Mouse (Mus musculus): Measurements from ENCODE around the gene Nova2.
A peak's percentile ranks its signal among the peaks of the same experiment; 100 is the strongest.

The Nova2 gene

DNA sequence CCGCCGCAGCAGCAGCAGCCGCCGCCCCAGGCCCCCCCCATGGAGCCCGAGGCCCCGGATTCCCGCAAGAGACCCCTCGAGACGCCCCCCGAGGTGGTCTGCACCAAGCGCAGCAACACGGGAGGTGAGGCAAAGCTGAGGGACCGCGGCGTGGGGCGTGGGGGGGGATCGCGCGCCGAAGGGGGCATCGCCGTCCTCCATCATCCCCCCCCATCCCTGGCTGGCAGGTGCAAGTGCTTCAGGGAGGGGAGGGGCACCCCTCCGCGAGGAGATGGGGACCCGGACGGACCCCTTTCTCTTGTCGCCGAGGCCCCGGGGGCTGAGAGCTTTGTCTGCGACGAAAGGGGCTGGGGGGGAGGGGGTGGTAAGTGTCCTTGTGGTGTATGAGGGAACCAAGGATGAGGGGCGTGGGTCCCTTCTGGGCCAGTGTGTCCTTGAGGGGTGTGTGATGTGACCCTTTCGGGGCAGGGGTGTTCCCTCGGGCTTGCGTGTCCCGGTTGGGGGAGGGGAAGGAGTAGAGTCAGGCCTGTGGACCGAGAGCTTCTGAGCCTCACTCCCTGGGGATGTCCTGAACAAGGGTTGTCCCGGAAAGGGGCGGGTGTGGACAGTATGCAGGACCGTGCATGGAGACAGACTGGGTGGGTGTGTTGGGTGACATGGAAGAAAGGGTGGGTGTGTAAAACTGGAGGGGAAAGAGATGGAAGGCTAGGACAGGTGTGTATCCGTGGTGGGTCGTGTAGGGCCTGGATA lies 528 bp downstream of the Nova2 start:
- peak; percentile 13 for DNase-seq

DNA sequence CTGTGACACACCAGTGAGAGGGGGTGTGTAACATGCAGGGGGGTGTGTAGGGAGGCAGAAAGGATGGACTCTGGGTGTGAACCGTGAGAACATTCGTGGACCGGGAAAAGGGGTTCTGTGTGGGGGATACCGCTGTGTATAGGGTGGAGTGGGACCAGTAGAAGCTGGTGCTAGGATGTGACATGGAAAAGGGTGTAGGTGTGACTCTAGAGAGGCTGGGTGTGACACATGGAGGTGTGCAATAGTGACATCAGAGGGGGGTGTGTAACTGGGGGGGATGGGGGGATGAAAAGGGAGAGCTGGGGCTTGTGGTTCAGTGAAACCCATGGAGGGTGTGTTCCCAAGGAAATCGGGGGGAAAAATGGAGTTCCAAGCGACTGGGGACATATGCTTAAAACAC lies 1.2 kb downstream of the Nova2 start:
- no peak for DNase-seq

DNA sequence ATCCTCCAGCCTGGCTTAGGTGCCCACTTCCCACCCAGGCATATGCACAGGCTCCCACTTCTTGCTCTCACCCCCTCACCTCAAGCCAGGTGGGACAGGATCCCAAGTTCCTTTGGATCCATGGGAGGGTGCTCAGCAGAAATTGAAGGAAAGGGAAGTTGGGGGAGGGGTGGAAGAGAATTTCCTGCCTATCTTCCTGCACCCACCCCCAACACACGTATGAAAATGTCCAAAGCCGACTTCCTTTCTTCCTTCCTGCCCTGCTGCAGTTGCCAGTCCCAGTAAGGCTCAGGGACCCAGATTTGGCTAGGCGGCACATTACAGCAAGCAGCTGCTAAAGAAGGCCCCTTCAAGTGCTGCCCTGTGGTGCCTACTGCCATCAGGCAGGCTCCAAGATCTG lies 2.1 kb downstream of the Nova2 start:
- DNase-seq = no peak

DNA sequence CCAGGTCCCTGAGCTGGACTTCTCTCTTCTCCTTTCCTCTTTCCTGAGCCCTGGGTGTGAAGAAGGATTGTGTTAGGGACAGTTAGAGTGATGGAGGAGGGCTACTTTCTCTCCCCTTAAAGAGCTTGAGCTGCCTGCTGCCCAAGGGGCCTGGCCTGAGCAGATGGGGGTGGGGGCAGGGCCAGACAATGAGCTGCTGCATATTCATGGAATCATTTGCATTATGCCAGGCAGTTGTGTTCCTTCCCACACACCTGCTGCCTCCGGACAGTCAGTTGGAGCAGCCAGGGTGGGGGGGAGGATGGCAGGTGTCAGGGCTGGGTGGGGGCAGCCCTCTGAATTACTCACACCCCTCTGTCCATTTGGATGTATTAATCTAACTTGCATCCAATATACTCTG lies 16.7 kb downstream of the Nova2 start:
- no peak for DNase-seq

DNA sequence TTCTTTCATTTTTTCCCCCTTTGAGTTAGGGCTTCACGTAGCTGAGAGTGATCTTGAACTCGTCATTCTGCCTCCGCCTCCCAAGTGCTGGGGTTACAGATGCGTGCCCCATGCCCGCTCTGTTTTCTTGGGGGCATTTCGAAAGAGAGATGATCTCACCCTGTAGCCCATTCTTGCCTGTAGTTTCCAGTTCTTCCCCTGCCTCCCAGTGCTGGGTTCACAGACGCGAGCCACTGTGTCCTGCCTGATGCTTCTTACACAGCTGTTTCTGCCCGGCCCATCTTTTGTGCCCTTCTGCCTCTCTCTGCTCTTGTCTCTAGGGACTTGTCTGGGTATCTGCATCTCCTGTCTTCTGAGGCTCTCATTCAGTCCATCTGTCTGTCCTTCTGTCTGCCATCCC lies 17.1 kb downstream of the Nova2 start:
- DNase-seq = no peak

DNA sequence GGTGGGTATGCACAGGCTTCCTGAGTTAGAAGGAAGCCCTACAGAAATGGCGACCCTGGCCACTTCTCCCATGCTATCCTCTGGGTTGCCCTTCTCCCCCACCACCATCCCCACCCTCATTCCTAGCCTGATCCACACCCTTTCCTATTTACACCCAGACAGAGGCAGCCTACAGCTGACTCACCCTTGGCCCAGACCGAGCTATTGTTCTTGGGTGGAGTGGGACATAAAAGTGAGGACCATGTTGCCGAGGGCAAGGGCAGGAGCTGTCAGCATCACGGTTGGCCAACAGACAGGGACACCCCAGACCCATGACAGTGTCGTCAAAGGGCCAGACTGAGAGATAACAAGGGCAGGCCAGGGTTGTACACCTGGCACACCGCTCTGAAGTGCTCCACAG lies 22.5 kb downstream of the Nova2 start:
- no peak for DNase-seq

DNA sequence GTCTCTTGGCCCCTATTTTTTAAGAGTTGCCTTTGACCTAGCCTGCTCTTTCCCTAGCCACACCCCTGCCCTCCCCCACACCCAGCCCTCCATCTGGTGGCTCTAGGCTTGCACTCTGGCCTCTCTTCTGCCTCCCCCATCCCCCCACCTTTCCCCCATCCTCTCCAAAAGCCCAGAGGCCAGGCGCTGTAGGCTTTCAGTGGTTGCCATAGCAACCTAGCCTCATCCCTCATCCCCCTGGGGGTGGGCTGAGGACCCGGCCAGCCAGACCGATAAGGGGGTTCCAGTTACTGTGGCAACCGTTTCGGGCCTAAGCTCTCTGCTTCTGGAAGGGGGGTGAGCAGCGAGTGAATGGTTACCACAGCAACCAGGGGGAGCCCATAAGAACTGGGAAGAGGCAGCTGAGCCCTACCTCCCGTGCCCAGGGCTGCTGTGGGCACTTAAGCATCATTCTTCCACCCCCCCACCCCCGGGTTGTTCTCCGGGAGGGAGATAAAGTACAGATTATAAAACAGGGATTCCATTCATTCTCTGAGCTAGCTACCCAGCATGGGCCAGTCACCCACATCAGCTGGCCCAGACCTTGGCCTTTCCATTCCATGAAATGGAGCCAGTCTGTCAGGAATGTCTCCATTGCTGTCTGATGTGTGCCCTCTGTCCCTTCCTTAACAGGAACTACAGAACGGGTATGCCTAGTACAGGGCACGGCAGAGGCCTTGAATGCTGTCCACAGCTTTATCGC lies 24.3 kb downstream of the Nova2 start:
- DNase-seq = no peak

DNA sequence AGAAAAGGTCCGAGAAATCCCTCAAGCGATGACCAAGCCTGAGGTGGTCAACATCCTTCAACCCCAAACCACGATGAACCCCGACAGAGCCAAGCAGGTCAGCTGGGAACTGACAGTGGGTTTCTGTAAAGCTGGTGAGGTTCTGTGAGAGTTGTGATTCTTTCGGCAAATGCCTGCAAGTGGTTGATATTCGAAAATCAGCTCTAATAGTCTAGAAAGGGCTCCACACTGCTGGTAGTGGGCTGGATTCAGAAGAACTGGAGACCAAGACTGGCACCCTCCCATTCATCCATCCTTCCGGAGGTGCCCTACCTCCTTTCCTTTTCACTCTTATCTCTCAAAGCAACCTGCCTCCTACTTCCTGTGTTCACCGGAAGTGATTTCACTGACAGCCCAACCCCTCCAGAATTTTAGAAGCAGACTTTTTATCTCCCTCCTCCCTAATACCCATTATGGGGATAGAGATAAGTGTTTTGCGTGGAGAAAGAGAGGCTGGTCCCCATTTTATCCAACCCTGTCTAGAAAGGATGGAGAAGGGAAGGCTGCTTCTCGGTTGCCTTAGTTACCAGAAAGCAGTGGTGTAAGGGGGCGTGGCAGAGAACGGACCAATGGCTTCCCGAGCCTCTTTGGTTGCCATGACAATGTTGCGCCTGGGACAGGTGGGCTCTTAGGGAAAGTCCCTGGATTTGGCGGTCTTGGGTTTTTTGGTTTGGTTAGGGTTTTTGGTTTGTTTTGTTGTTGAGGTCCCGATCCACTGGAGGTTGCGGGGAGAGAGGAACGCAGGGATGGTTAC lies 25.0 kb downstream of the Nova2 start:
- DNase-seq = no peak

DNA sequence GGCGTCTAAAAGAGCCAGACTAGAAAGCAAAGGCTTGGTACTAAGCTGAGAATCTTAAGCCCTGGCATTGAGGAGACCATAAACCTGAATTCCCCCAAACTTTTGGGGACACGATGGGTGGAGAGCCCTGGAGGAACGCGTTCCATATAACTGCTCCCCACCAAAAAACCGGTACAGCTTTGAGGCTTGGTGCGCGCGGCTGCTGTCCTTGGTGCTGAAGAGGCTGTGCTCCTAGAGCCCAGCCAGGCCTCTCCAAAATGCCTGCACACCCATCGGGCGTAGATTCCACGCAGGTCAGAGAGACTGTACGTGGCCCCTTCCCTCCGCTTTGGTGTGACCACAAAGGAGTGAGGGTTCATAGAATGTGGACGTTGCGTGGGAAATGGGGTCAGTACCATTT lies 25.7 kb downstream of the Nova2 start:
- peak; percentile 34 for DNase-seq

DNA sequence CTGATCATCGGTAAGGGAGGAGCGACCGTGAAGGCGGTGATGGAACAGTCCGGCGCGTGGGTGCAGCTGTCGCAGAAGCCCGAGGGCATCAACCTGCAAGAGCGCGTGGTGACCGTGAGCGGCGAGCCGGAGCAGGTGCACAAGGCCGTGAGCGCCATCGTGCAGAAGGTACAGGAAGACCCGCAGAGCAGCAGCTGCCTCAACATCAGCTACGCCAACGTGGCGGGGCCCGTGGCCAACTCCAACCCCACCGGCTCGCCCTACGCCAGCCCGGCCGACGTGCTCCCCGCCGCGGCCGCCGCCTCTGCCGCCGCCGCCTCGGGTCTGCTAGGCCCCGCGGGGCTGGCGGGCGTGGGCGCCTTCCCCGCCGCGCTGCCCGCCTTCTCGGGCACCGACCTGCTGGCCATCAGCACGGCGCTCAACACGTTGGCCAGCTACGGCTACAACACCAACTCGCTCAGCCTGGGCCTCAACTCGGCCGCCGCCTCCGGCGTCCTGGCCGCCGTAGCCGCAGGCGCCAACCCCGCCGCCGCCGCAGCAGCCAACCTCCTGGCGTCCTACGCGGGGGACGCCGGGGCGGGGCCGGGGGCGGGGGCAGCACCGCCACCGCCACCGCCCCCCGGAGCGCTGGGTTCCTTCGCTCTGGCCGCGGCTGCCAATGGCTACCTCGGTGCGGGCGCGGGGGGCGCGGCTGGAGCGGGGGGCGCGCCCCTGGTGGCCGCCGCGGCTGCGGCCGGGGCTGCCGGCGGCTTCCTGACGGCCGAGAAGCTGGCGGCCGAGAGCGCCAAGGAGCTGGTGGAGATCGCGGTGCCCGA lies 32.1 kb downstream of the Nova2 start:
- peak; percentile 8 for DNase-seq

DNA sequence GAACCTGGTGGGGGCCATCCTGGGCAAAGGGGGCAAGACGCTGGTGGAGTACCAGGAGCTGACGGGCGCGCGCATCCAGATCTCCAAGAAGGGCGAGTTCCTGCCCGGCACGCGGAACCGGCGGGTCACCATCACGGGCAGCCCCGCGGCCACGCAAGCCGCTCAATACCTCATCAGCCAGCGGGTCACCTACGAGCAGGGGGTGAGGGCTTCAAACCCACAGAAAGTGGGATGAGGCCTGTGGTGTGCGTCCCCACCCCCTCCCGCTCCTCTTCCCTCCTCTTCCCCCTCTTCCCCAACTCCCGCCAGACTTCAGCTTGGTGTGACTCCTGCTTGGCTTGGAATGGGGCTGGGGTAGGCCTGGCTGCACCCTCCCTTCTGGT lies 32.7 kb downstream of the Nova2 start:
- no peak for DNase-seq

DNA sequence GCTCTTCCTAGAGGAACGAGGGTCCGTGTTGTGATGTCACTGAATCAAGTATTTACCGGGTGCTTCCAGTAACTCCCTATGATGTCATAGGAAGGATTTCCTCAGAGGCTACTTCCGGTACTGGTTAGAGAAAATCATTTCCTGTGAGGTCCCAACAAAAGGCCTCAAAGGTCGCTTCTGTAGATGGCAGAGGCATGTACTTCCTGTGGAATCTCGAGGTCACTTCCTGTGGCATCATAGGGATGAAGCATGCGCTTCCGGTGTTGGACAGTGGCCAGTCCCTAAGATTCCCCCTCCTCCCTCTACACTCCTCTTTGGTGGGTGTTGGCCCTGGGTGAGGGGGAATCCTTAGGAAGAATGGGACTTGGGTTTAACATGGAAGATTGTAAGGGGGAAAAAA lies 33.8 kb downstream of the Nova2 start:
- DNase-seq = no peak

DNA sequence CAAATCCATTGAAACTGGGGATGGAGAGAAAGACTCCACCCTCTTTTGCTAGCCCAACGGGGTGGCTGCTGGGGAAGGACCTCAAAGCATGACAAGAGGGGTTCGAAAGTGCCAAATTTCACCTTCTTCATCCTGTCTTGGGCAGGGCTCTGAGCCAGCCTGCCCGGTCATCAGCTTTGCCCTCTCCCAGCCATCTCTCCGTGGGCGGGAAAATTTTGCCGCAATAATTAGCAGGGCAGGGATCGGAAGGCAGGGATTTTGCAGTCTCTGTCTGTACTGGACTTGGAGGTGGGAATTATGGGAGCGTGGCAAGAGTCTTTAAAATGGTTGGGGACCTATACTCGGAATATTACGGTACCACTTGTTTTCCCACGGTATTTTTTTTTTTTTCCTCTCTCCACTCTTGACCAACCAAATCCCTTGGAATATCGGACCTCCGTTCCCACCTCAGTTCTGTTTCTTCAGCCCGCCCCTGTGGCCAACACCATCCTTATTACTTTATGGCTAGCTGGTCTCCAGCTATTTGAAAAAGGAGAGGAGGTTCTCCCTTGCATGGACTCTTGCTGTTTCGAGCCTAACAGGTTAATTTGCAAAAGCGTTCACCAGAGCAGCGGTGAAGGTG lies 36.6 kb downstream of the Nova2 start:
- no peak for DNase-seq

DNA sequence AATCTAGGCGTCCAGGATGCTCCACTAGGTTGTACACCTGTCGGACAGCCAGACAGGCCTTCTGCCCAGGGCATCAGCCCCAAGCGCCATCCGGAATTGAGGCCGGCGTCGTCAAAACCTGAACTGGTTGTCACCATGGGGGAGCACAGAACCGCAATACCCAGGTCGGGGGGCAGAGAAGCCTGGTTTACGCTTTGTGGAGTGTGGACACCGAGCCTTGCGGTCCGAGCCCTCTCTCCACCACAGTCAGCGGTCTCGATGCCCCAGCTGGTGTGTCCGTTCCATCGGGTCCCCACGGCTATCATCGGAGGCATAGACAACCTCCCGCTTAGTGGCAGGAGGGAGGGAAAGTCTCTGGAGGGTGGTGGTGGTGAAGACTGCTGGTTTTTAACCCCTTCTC lies 37.1 kb downstream of the Nova2 start:
- no peak for DNase-seq

DNA sequence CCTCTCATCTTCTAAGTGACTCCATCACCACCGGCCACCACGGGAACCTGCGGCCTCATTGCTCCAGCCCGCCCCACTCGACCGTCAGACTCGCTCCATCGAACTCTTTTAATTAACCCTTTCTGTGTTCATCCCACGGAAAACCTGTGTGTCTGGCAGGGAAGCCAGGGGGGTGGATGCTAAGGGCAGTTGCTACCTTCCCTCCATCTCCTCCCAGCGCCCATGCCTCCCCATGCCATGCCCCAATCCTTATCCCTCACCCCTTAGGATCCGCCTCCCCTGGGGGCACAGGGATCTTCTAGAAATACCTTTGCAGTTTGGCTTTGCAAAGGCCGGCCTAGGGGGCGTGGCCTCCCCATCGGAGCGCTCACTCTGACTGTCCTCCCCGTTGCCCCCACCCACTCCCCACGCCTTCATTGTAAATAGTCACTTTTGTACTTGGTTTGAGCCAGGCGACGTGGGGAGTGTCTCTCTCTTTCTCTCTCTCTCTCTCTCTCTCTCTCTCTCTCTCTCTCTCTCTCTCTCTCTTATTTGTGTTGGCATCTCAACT lies 37.7 kb downstream of the Nova2 start:
- no peak for DNase-seq

DNA sequence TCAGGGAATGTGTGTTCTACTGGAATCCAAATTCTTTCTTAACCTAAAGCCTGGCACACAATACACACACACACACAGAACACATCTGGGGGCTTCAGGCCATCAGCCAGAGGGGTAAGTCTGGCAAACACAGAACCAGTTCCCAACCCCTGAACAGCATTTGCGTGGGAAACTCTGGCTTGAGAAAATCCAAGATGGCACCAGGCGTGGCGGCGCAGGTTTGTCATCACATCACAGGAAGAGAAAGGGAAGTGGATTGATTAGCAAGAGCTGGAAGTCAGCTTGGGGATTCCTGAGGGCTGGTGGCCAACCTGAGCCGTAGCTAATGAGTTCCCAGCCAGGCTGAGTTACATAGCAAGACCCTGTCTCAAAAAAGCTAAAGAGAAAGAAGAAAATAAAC lies 39.6 kb downstream of the Nova2 start:
- no peak for DNase-seq

DNA sequence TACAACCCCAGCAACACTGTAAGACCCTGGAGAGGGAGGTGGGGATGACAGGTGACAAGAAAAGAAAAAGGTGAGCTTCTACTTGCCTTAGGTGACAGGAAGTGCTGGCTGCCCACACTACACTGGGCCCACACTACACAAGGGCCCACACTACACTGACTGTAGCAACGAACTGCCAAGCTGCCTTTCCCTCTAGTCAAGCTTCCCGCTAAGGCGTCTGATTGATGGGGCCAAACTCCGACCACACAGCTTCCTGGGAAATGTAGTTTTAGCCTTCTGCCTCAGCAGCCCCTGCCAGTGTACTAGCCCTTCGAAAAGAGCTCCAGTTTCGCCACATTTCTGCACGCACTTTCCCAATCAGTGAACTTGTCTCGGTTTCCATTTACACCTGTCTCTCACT lies 41.9 kb downstream of the Nova2 start:
- no peak for DNase-seq

DNA sequence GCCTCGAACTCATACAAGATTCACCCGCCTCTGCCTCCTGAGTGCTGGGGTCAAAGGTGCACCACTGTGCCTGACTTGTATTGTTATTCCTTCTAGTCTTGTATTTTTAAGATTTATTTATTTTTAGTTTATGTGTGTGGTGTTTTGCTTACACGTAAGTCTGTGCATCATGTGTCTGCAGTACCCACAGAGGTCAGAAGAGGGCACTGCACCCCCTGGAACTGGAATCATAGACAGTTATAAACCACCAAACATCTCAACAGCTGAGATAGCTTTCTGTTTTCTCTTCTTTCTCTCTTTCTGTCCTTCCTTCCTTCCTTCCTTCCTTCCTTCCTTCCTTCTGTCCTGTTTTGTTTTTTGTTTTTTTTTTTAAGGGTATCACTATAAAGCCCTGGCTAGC lies 45.3 kb downstream of the Nova2 start:
- no peak for DNase-seq

DNA sequence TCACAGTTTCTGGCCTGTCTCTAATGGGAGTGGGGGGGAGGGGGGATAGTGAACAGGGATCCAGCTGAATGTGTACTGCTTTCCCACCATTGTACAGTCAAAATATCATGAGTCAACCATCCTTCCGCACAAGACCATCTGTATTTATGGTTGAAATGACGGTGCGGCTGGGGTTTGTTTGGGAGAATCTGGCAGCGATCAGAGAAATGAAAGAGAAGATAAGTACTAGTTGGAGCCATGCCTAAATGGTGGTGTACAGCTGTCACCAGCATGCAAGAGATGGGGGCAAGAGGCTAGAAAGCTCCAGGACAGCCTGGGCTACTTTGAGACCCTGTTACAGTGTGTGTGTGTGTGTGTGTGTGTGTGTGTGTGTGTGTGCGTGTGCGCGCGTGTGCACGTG lies 52.7 kb downstream of the Nova2 start:
- no peak for DNase-seq

DNA sequence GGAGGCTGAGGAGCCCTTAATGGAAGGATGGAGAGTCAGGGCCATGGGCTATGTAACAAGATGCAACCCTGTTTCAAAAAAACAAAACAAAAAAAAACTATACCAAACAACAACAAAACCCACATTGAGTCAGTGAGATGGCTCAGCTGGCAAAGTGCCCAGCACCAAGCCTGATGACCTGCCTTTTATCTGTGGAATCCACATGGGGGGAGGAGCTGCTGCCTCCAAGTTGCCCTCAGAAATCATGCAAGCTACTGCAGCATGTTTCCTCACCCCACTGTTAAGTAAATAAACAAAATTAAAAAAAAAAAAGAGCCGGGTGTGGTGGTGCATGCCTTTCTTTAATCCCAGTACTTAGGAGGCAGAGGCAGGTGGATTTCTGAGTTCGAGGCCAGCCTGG lies 60.8 kb downstream of the Nova2 start:
- no peak for DNase-seq

DNA sequence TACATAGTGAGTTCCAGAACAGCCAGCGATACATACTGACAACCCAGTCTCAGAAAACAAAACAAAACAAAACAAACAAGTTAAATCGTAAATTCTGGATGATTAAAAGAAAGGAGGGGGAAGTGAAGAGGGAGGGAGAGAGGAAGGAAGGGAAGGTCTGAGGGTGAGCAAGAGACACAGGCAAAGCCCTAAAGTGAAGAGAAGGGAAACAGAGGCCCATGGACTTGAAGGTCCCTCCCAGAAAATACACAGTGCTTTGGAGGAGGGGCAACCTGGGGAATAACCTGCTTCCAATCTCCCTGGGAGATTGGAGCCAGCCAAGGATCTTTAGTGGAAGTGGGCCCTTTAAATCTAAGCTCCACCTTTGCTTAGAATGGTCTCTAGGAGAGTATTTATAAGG lies 61.4 kb downstream of the Nova2 start, which contains the start of gene Nanos2:
Gene Nanos2, plus strand, starts transcription at position 301 of the 400 bp plus-strand sequence.
- no peak for DNase-seq

DNA sequence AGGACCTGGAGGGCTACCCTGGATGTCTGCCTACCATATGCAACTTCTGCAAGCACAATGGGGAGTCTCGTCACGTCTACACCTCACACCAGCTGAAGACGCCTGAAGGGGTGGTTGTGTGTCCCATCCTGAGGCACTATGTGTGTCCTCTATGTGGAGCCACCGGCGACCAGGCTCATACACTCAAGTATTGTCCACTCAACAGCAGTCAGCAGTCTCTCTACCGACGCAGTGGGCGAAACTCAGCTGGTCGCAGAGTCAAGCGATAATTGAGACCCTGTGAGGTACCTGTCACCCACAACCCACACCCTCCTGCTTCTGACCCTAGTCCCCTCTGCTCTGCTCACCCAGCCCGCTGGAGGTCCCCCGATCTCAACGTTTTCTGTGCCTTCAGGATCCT lies 62.1 kb downstream of the Nova2 start:
- no peak for DNase-seq
